Mouse (Mus musculus): ENCODE measurements around the gene Klf12. TPM values are rescaled to one million over a fixed set of nuclear protein-coding genes. Genes with fewer than 3 reads are reported as not detected.

Klf12 gene
- polyA plus RNA-seq, 1 experiment from 2014 or later = 5.7 TPM

DNA sequence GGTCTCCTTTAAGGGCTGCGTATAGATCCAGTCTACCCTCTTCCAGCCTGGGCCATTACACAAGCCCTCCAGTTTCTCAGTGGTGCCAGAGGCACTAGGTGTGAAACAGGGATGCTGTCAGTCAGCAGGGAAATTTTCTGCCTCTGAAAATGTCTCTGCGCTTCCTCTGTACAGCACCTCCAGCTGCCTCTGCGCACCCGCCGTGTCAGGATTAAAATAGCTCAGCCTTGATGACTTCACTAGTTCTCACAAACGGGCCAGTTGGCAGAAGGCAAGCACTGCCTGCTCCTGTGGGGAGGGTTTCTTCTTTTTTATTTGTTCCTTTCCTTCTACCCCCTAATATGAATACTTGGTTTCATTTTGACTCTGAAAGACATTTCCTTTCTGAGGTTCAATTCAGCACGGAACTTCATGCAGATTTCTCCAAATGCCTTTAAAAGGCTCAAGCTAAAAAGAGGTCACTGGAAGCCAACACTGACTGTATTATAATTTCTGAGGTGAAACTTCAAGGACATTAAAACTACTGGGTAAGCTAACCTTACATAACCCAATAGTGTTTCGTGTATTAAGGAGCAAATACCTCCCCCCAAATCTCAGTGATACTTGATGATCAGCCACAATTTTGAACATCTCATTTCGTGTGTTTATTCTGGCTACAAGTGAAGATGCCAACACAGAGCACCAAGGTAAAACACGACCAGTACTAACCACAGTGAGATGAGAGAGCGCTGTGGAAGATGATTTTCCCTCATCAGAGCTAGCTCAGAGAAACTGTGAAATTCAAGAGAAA is 73.2 kb downstream of the Klf12 start:
- Histone ChIP-seq H3K4me1 (ENCODE audit: control insufficient read depth in 2 of 2, insufficient read depth in 2 of 2, low read length in 2 of 2) (peaks cover 9 to 17% of the 10 kb centered on the region in 2 experiments), H3K4me2 (ENCODE audit: low read length) (peak overlapping the region; percentile 6; the same call in 1 of the 2 replicates), H3K9me3 (ENCODE audit: control insufficient read depth, low read length) (no peaks in the 10 kb centered on the region), H3K27ac (replicated peaks in 1 of 2; ENCODE audit: control insufficient read depth in 1 of 2, insufficient read depth in 1 of 2, low read depth in 2 of 2, low read length in 2 of 2) (peak overlapping the region; percentile 57 to 65), H3K4me3 (ENCODE audit: control insufficient read depth in 1 of 2, insufficient read depth in 1 of 2, low read depth in 1 of 2, low read length in 2 of 2) (no peak overlapping the region), H3K36me3 (ENCODE audit: control insufficient read depth, insufficient read depth, low read length) (no peaks in the 10 kb centered on the region), H3K27me3 (ENCODE audit: control insufficient read depth, insufficient read depth, low read length) (no peaks in the 10 kb centered on the region), H3K9ac (ENCODE audit: low read length) (no peak overlapping the region)
- WGBS = 36% methylated on average over 11 of the region's 11 CpGs
- peak; percentile 64 for ATAC-seq (ENCODE audit: insufficient number of reproducible peaks, insufficient read depth, low FRiP score, low read depth)

DNA sequence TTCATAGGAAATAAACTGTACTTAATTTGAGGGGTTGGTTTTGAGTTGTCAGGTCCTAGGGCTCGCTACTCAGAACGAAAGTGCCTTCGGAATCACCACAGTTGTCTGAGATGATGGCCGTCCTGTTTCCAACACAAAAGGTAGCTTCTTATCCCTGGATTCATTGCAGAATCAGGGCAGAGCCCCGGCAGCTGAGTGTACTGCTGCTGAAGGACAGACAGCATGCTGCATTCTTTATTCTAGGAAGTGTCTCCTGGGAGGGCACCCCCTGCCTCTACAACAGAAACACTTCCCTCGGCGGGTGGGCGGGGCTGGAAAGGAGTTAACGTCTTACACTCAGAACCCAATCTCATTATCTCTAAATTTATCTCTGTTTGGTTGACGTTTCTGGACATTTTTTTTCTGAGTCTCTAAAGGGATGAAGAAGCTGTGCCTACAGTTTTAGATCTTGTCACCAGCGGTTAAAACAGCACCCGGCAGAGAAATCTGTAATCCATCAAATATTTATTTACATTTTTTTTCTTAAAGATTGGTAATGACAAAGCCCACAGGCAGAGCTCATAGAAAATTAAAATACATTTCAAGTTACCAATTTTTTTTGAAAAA is 74.6 kb downstream of the Klf12 start:
- Histone ChIP-seq H3K9ac (ENCODE audit: low read length) (no peak overlapping the region), H3K36me3 (ENCODE audit: control insufficient read depth, insufficient read depth, low read length) (no peaks in the 10 kb centered on the region), H3K9me3 (ENCODE audit: control insufficient read depth, low read length) (no peaks in the 10 kb centered on the region), H3K4me2 (ENCODE audit: low read length) (peak overlapping the region; percentile 11; the same call in 1 of the 2 replicates), H3K4me1 (ENCODE audit: control insufficient read depth in 2 of 2, insufficient read depth in 2 of 2, low read length in 2 of 2) (peaks cover 9 to 17% of the 10 kb centered on the region in 2 experiments), H3K27me3 (ENCODE audit: control insufficient read depth, insufficient read depth, low read length) (no peaks in the 10 kb centered on the region), H3K4me3 (ENCODE audit: control insufficient read depth in 1 of 2, insufficient read depth in 1 of 2, low read depth in 1 of 2, low read length in 2 of 2) (no peak overlapping the region), H3K27ac (replicated peaks in 1 of 2; ENCODE audit: control insufficient read depth in 1 of 2, insufficient read depth in 1 of 2, low read depth in 2 of 2, low read length in 2 of 2) (no peak overlapping the region)
- no peak for ATAC-seq (ENCODE audit: insufficient number of reproducible peaks, insufficient read depth, low FRiP score, low read depth)
- 36% methylated on average over 12 of the region's 12 CpGs for WGBS

DNA sequence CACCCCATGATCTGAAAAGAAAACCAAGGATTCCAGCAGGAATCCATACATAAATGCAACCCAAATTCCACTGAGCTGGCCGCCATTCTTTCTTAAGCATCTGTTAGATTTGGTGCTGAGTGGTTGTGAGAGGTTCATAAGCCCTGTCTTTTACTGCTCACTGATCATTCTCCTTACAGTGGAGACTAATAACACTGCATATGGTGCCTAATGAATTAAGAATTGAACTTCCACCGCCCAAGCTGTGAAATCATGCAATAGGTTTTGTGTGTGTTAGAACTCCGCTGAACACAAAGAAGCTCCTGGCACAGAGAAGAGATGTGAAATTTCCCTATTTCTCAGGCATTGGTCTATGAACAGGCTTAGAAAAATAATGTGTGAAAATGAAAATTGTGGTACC is 77.4 kb downstream of the Klf12 start:
- H3K9ac ChIP-seq (ENCODE audit: low read length) = no peak overlapping the region
- no peak overlapping the region for H3K4me2 ChIP-seq (ENCODE audit: low read length)
- H3K36me3 ChIP-seq (ENCODE audit: control insufficient read depth, insufficient read depth, low read length) = no peaks in the 10 kb centered on the region
- no peak for ATAC-seq (ENCODE audit: insufficient number of reproducible peaks, insufficient read depth, low FRiP score, low read depth)
- no peaks in the 10 kb centered on the region for H3K27me3 ChIP-seq (ENCODE audit: control insufficient read depth, insufficient read depth, low read length)
- no peak overlapping the region for H3K4me3 ChIP-seq (ENCODE audit: control insufficient read depth in 1 of 2, insufficient read depth in 1 of 2, low read depth in 1 of 2, low read length in 2 of 2)
- no peak overlapping the region for H3K27ac ChIP-seq (replicated peaks in 1 of 2; ENCODE audit: control insufficient read depth in 1 of 2, insufficient read depth in 1 of 2, low read depth in 2 of 2, low read length in 2 of 2)
- peaks cover 9 to 17% of the 10 kb centered on the region in 2 experiments for H3K4me1 ChIP-seq (ENCODE audit: control insufficient read depth in 2 of 2, insufficient read depth in 2 of 2, low read length in 2 of 2)
- H3K9me3 ChIP-seq (ENCODE audit: control insufficient read depth, low read length) = no peaks in the 10 kb centered on the region
- 92% methylated on average over 3 of the region's 3 CpGs for WGBS

DNA sequence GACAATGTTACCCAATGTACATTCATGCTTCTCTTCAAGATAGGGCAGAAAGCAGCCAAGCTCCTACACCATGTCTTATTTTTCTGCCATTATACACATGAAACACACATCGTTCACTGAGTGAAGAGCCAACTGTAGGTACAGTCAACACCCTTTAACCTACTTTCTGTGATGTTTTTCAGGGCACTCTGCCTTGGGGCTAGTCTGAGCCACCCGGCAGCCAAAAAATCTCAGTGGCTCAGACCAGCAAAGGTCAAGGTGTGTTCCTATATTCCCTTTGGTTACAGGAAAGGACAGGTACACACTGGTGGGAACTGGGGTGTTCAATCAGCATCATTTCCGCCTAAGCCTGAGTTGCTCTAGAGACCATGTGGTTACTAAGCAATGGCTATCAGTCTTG is 78.3 kb downstream of the Klf12 start:
- H3K27me3 ChIP-seq (ENCODE audit: control insufficient read depth, insufficient read depth, low read length) = no peaks in the 10 kb centered on the region
- no peak overlapping the region for H3K4me2 ChIP-seq (ENCODE audit: low read length)
- ATAC-seq (ENCODE audit: insufficient number of reproducible peaks, insufficient read depth, low FRiP score, low read depth) = no peak
- peaks cover 9 to 11% of the 10 kb centered on the region in 2 experiments for H3K4me1 ChIP-seq (ENCODE audit: control insufficient read depth in 2 of 2, insufficient read depth in 2 of 2, low read length in 2 of 2)
- H3K9ac ChIP-seq (ENCODE audit: low read length) = no peak overlapping the region
- no peaks in the 10 kb centered on the region for H3K9me3 ChIP-seq (ENCODE audit: control insufficient read depth, low read length)
- H3K27ac ChIP-seq (replicated peaks in 1 of 2; ENCODE audit: control insufficient read depth in 1 of 2, insufficient read depth in 1 of 2, low read depth in 2 of 2, low read length in 2 of 2) = no peak overlapping the region
- 91% methylated on average over 3 of the region's 3 CpGs for WGBS
- H3K36me3 ChIP-seq (ENCODE audit: control insufficient read depth, insufficient read depth, low read length) = no peaks in the 10 kb centered on the region
- H3K4me3 ChIP-seq (ENCODE audit: control insufficient read depth in 1 of 2, insufficient read depth in 1 of 2, low read depth in 1 of 2, low read length in 2 of 2) = no peak overlapping the region

DNA sequence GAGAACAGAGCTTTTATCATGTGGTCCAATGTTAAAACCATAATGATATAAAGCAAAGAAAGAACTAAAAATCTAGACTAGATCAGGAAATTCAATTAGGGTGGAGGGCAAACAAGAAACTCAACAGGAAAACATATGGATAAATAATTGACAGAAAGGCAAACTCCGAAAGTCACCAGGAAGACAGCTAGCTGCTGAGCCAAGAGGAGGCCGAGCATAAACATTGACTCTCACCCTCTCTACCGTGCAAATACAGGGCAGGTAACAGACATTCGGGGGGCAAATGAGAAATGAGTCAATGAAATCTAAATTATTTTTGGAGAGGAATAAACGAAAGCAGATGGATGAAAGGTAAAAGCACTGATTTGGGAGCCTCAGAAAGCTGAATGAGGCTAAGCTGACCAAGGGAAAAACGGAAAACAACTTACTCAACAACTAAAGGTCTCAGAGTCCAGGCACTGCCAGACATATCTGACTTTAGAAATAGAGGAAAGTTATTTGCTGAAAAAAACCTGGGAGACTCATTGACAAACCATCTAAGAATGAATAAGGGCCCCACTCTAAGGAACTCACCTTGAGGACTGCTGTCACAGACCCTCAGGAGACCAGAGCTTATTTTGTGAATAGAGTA is 84.3 kb downstream of the Klf12 start:
- H3K9me3 ChIP-seq (ENCODE audit: control insufficient read depth, low read length) = no peaks in the 10 kb centered on the region
- WGBS = 91% methylated on average over 6 of the region's 6 CpGs
- ATAC-seq (ENCODE audit: insufficient number of reproducible peaks, insufficient read depth, low FRiP score, low read depth) = no peak

DNA sequence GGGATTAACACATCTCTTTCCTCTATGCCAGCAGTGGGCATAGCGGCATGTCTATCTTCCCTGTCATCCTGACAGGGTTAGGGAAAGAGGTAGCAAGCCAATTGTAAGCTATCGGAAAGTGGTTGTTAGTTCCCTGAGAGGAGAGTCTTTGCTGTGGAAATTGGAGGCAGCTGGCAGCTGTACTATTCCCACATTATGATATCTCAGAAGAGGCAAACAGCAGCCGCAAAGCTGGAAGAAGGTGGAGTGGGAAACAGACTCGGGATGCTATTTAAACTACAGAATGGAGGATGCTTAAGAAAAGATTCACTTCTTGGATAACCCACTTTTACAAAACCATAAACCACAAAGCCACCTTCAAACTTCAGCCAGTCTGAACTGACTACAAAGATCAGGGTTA is 85.8 kb downstream of the Klf12 start:
- no peak for ATAC-seq (ENCODE audit: insufficient number of reproducible peaks, insufficient read depth, low FRiP score, low read depth)
- no peaks in the 10 kb centered on the region for H3K4me1 ChIP-seq (ENCODE audit: control insufficient read depth in 2 of 2, insufficient read depth in 2 of 2, low read length in 2 of 2)
- no peaks in the 10 kb centered on the region for H3K36me3 ChIP-seq (ENCODE audit: control insufficient read depth, insufficient read depth, low read length)
- no peak overlapping the region for H3K9ac ChIP-seq (ENCODE audit: low read length)
- no peak overlapping the region for H3K4me2 ChIP-seq (ENCODE audit: low read length)
- no peak overlapping the region for H3K4me3 ChIP-seq (ENCODE audit: control insufficient read depth in 1 of 2, insufficient read depth in 1 of 2, low read depth in 1 of 2, low read length in 2 of 2)
- 91% methylated on average over 4 of the region's 4 CpGs for WGBS
- no peaks in the 10 kb centered on the region for H3K27me3 ChIP-seq (ENCODE audit: control insufficient read depth, insufficient read depth, low read length)
- no peak overlapping the region for H3K27ac ChIP-seq (replicated peaks in 1 of 2; ENCODE audit: control insufficient read depth in 1 of 2, insufficient read depth in 1 of 2, low read depth in 2 of 2, low read length in 2 of 2)
- H3K9me3 ChIP-seq (ENCODE audit: control insufficient read depth, low read length) = no peaks in the 10 kb centered on the region

More for the DNA sequence above, 84.3 kb downstream of the Klf12 start:
- H3K27ac ChIP-seq (replicated peaks in 1 of 2; ENCODE audit: control insufficient read depth in 1 of 2, insufficient read depth in 1 of 2, low read depth in 2 of 2, low read length in 2 of 2) = no peak overlapping the region
- H3K4me2 ChIP-seq (ENCODE audit: low read length) = no peak overlapping the region
- H3K27me3 ChIP-seq (ENCODE audit: control insufficient read depth, insufficient read depth, low read length) = no peaks in the 10 kb centered on the region
- H3K4me3 ChIP-seq (ENCODE audit: control insufficient read depth in 1 of 2, insufficient read depth in 1 of 2, low read depth in 1 of 2, low read length in 2 of 2) = no peak overlapping the region
- no peak overlapping the region for H3K9ac ChIP-seq (ENCODE audit: low read length)
- no peaks in the 10 kb centered on the region for H3K4me1 ChIP-seq (ENCODE audit: control insufficient read depth in 2 of 2, insufficient read depth in 2 of 2, low read length in 2 of 2)
- H3K36me3 ChIP-seq (ENCODE audit: control insufficient read depth, insufficient read depth, low read length) = no peaks in the 10 kb centered on the region

DNA sequence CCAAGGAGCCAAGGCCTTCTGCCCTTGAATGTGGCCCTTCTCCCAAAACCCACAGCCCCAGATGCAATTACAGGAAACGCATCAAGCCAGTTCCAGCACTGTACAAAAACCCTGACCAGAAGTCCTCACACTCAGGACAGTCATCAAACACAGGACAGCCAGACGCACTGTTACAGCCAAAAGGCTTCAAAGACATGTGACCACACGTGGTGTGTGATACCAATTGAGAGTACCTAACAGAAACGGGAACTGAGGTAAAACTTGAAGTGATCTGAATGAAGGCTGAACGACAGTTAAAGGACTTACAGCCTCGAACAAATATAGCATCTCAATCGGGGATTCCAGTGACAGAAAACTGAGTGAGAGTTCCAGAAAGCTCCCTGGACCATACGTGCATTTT is 87.3 kb downstream of the Klf12 start:
- no peaks in the 10 kb centered on the region for H3K9me3 ChIP-seq (ENCODE audit: control insufficient read depth, low read length)
- H3K9ac ChIP-seq (ENCODE audit: low read length) = no peak overlapping the region
- 88% methylated on average over 8 of the region's 8 CpGs for WGBS
- no peaks in the 10 kb centered on the region for H3K27me3 ChIP-seq (ENCODE audit: control insufficient read depth, insufficient read depth, low read length)
- no peaks in the 10 kb centered on the region for H3K36me3 ChIP-seq (ENCODE audit: control insufficient read depth, insufficient read depth, low read length)
- no peak overlapping the region for H3K27ac ChIP-seq (replicated peaks in 1 of 2; ENCODE audit: control insufficient read depth in 1 of 2, insufficient read depth in 1 of 2, low read depth in 2 of 2, low read length in 2 of 2)
- no peak overlapping the region for H3K4me3 ChIP-seq (ENCODE audit: control insufficient read depth in 1 of 2, insufficient read depth in 1 of 2, low read depth in 1 of 2, low read length in 2 of 2)
- H3K4me2 ChIP-seq (ENCODE audit: low read length) = no peak overlapping the region
- H3K4me1 ChIP-seq (ENCODE audit: control insufficient read depth in 2 of 2, insufficient read depth in 2 of 2, low read length in 2 of 2) = no peaks in the 10 kb centered on the region
- ATAC-seq (ENCODE audit: insufficient number of reproducible peaks, insufficient read depth, low FRiP score, low read depth) = no peak
